Mouse (Mus musculus): ENCODE data around the gene Pln. TPM values are rescaled to one million over a fixed set of nuclear protein-coding genes. Genes with fewer than 3 reads are reported as not detected.
A peak's percentile ranks its signal among the peaks of the same experiment; 100 is the strongest.

Gene Pln
- 7.1 and 7.5 TPM in 2 replicates for polyA plus RNA-seq (2014; fragmentation: Nextera tagmentation; extraction: Ambion mirVana)

GRCm38 (mm10) chr10:53337162-53337923, at the start of gene Pln:
TSS of gene Pln (plus strand) at chr10:53337667.
- Histone ChIP-seq H3K27ac (ENCODE audit: low read length) (peak within 1 kb of the TSS; percentile 56; the same call in 1 of the 2 replicates), H3K4me2 (replicated peaks; ENCODE audit: low read depth, low read length) (no peak within 1 kb of the TSS), H3K4me1 (ENCODE audit: control insufficient read depth, insufficient read depth, low read length) (peaks cover 5% of the 10 kb centered on the region; the same call in 1 of the 2 replicates), H3K4me3 (ENCODE audit: low read depth, low read length) (no peak within 1 kb of the TSS), H3K9me3 (ENCODE audit: control insufficient read depth, low read depth, low read length) (no peaks in the 10 kb centered on the region), H3K27me3 (ENCODE audit: control insufficient read depth, insufficient read depth, low read length) (no peaks in the 10 kb centered on the region), H3K9ac (replicated peaks; ENCODE audit: low read depth, low read length) (no peak within 1 kb of the TSS), H3K36me3 (ENCODE audit: control insufficient read depth, insufficient read depth, low read length) (no peaks in the 10 kb centered on the region)
- WGBS = 59% methylated on average over 6 of the region's 6 CpGs
- ATAC-seq (ENCODE audit: insufficient number of reproducible peaks, insufficient read depth, low FRiP score, low read depth) = no peak

- no peaks in the 10 kb centered on the region for H3K36me3 ChIP-seq (ENCODE audit: control insufficient read depth, insufficient read depth, low read length)
- no peak overlapping the region for H3K4me3 ChIP-seq (ENCODE audit: low read depth, low read length)
- no peak for ATAC-seq (ENCODE audit: insufficient number of reproducible peaks, insufficient read depth, low FRiP score, low read depth)
- 40% methylated on average over 3 of the region's 3 CpGs for WGBS
- no peak overlapping the region for H3K4me2 ChIP-seq (replicated peaks; ENCODE audit: low read depth, low read length)
- no peaks in the 10 kb centered on the region for H3K9me3 ChIP-seq (ENCODE audit: control insufficient read depth, low read depth, low read length)
- no peak overlapping the region for H3K9ac ChIP-seq (replicated peaks; ENCODE audit: low read depth, low read length)
- H3K27me3 ChIP-seq (ENCODE audit: control insufficient read depth, insufficient read depth, low read length) = no peaks in the 10 kb centered on the region
- H3K27ac ChIP-seq (ENCODE audit: low read length) = no peak overlapping the region
- no peaks in the 10 kb centered on the region for H3K4me1 ChIP-seq (ENCODE audit: control insufficient read depth, insufficient read depth, low read length)
Observed at GRCm38 (mm10) chr10:53305867-53306266, 31.6 kb upstream of the Pln start.

GRCm38 (mm10) chr10:53306674-53307073, 30.8 kb upstream of the Pln start:
- Histone ChIP-seq H3K36me3 (ENCODE audit: control insufficient read depth, insufficient read depth, low read length) (no peaks in the 10 kb centered on the region; the same call in 1 of the 2 replicates), H3K27ac (ENCODE audit: low read length) (no peak overlapping the region), H3K4me2 (replicated peaks; ENCODE audit: low read depth, low read length) (no peak overlapping the region), H3K9me3 (ENCODE audit: control insufficient read depth, low read depth, low read length) (no peaks in the 10 kb centered on the region), H3K9ac (replicated peaks; ENCODE audit: low read depth, low read length) (no peak overlapping the region), H3K27me3 (ENCODE audit: control insufficient read depth, insufficient read depth, low read length) (no peaks in the 10 kb centered on the region), H3K4me1 (ENCODE audit: control insufficient read depth, insufficient read depth, low read length) (no peaks in the 10 kb centered on the region), H3K4me3 (ENCODE audit: low read depth, low read length) (no peak overlapping the region)
- ATAC-seq (ENCODE audit: insufficient number of reproducible peaks, insufficient read depth, low FRiP score, low read depth) = no peak
- 91% methylated on average over 3 of the region's 3 CpGs for WGBS

- no peak for ATAC-seq (ENCODE audit: insufficient number of reproducible peaks, insufficient read depth, low FRiP score, low read depth)
- no peak overlapping the region for H3K4me2 ChIP-seq (replicated peaks; ENCODE audit: low read depth, low read length)
- 0 out of 2 replicates have a peak, but pooled peaks cover 2% of the 10 kb centered on the region for H3K4me1 ChIP-seq (ENCODE audit: control insufficient read depth, insufficient read depth, low read length)
- no peaks in the 10 kb centered on the region for H3K9me3 ChIP-seq (ENCODE audit: control insufficient read depth, low read depth, low read length)
- H3K27ac ChIP-seq (ENCODE audit: low read length) = no peak overlapping the region
- H3K27me3 ChIP-seq (ENCODE audit: control insufficient read depth, insufficient read depth, low read length) = no peaks in the 10 kb centered on the region
- H3K36me3 ChIP-seq (ENCODE audit: control insufficient read depth, insufficient read depth, low read length) = no peaks in the 10 kb centered on the region
- H3K4me3 ChIP-seq (ENCODE audit: low read depth, low read length) = no peak overlapping the region
- H3K9ac ChIP-seq (replicated peaks; ENCODE audit: low read depth, low read length) = no peak overlapping the region
Observed at GRCm38 (mm10) chr10:53323367-53323766, 14.1 kb upstream of the Pln start.

GRCm38 (mm10) chr10:53324663-53325062, 12.8 kb upstream of the Pln start:
- Histone ChIP-seq H3K9me3 (ENCODE audit: control insufficient read depth, low read depth, low read length) (no peaks in the 10 kb centered on the region), H3K36me3 (ENCODE audit: control insufficient read depth, insufficient read depth, low read length) (no peaks in the 10 kb centered on the region), H3K4me1 (ENCODE audit: control insufficient read depth, insufficient read depth, low read length) (0 out of 2 replicates have a peak, but pooled peaks cover 2% of the 10 kb centered on the region), H3K4me3 (ENCODE audit: low read depth, low read length) (no peak overlapping the region), H3K27ac (ENCODE audit: low read length) (peak overlapping the region; percentile 55; the same call in 1 of the 2 replicates), H3K4me2 (replicated peaks; ENCODE audit: low read depth, low read length) (no peak overlapping the region), H3K9ac (replicated peaks; ENCODE audit: low read depth, low read length) (no peak overlapping the region), H3K27me3 (ENCODE audit: control insufficient read depth, insufficient read depth, low read length) (no peaks in the 10 kb centered on the region)
- WGBS = 3% methylated on average over 1 of the region's 1 CpGs
- peak; percentile 74; the same call in 1 of the 2 replicates for ATAC-seq (ENCODE audit: insufficient number of reproducible peaks, insufficient read depth, low FRiP score, low read depth)

- no peak for ATAC-seq (ENCODE audit: insufficient number of reproducible peaks, insufficient read depth, low FRiP score, low read depth)
- Histone ChIP-seq H3K27me3 (ENCODE audit: control insufficient read depth, insufficient read depth, low read length) (no peaks in the 10 kb centered on the region), H3K4me3 (ENCODE audit: low read depth, low read length) (no peak overlapping the region), H3K36me3 (ENCODE audit: control insufficient read depth, insufficient read depth, low read length) (no peaks in the 10 kb centered on the region), H3K4me2 (replicated peaks; ENCODE audit: low read depth, low read length) (no peak overlapping the region), H3K4me1 (ENCODE audit: control insufficient read depth, insufficient read depth, low read length) (0 out of 2 replicates have a peak, but pooled peaks cover 2% of the 10 kb centered on the region), H3K9ac (replicated peaks; ENCODE audit: low read depth, low read length) (no peak overlapping the region), H3K27ac (ENCODE audit: low read length) (no peak overlapping the region), H3K9me3 (ENCODE audit: control insufficient read depth, low read depth, low read length) (no peaks in the 10 kb centered on the region)
Observed at GRCm38 (mm10) chr10:53326367-53326766, 11.1 kb upstream of the Pln start.

- no peak for ATAC-seq (ENCODE audit: insufficient number of reproducible peaks, insufficient read depth, low FRiP score, low read depth)
- 68% methylated on average over 3 of the region's 3 CpGs for WGBS
- Histone ChIP-seq H3K27me3 (ENCODE audit: control insufficient read depth, insufficient read depth, low read length) (no peaks in the 10 kb centered on the region), H3K36me3 (ENCODE audit: control insufficient read depth, insufficient read depth, low read length) (no peaks in the 10 kb centered on the region), H3K27ac (ENCODE audit: low read length) (no peak overlapping the region), H3K4me1 (ENCODE audit: control insufficient read depth, insufficient read depth, low read length) (0 out of 2 replicates have a peak, but pooled peaks cover 2% of the 10 kb centered on the region), H3K4me2 (replicated peaks; ENCODE audit: low read depth, low read length) (no peak overlapping the region), H3K4me3 (ENCODE audit: low read depth, low read length) (no peak overlapping the region), H3K9ac (replicated peaks; ENCODE audit: low read depth, low read length) (no peak overlapping the region), H3K9me3 (ENCODE audit: control insufficient read depth, low read depth, low read length) (no peaks in the 10 kb centered on the region)
Observed at GRCm38 (mm10) chr10:53329257-53329656, 8.2 kb upstream of the Pln start.

GRCm38 (mm10) chr10:53332752-53333151, 4.7 kb upstream of the Pln start:
- H3K27ac ChIP-seq (ENCODE audit: low read length) = no peak overlapping the region
- no peak overlapping the region for H3K4me3 ChIP-seq (ENCODE audit: low read depth, low read length)
- H3K27me3 ChIP-seq (ENCODE audit: control insufficient read depth, insufficient read depth, low read length) = no peaks in the 10 kb centered on the region
- ATAC-seq (ENCODE audit: insufficient number of reproducible peaks, insufficient read depth, low FRiP score, low read depth) = no peak
- WGBS = 51% methylated on average over 2 of the region's 2 CpGs
- no peaks in the 10 kb centered on the region for H3K9me3 ChIP-seq (ENCODE audit: control insufficient read depth, low read depth, low read length)
- H3K36me3 ChIP-seq (ENCODE audit: control insufficient read depth, insufficient read depth, low read length) = no peaks in the 10 kb centered on the region
- H3K4me2 ChIP-seq (replicated peaks; ENCODE audit: low read depth, low read length) = no peak overlapping the region
- no peak overlapping the region for H3K9ac ChIP-seq (replicated peaks; ENCODE audit: low read depth, low read length)
- peaks cover 5% of the 10 kb centered on the region; the same call in 1 of the 2 replicates for H3K4me1 ChIP-seq (ENCODE audit: control insufficient read depth, insufficient read depth, low read length)

Measured in stomach, embryonic 14.5 days (tissue).